Mouse (Mus musculus): Measurements from ENCODE around the gene Spata9. TPM values are rescaled to one million over a fixed set of nuclear protein-coding genes. Genes with fewer than 3 reads are reported as not detected.

Gene Spata9
- total RNA-seq, 4 experiments from 2014 or later = not detected

DNA sequence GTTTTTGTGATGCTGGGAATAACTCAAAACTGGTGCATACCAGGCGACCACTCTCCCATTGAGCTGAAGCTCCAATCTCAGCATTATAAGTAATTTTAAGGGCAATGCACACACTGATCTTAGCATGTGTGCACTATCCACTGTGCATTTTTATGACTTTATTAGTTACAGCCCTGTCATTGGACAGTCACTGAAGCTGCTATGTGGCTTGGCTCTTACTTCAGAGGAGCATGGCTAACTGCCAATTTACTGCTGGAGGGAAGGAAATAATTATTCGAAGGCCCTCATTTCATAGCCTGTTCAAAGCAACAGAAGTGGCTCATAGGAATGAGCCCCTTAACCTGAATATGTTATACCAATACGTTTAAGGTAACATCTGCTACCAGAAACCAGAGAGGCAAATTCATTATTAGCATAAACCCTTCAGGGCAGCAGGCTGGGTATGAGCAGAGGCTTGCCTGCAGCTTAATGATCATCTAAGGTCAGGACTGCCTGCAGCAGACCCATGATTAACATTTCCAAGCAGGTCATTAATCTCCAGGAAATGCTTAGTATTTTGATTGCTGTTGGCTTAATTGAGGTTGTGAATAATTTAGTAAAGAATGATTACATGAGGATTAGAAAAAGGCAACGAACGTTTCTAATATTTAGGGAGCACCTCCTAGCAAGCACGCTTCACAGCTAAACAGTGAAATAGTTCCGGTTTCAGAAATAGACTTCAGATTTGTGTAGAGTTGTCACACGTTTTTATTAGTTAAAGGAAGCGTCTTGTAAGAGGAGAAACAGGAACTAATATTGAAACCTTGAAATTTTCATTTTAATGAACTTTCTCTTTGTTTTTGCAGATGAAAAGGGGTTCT, 25.4 kb downstream of the Spata9 start:
- DNase-seq (ENCODE audit: low spot score in 2 of 2) = no peak

DNA sequence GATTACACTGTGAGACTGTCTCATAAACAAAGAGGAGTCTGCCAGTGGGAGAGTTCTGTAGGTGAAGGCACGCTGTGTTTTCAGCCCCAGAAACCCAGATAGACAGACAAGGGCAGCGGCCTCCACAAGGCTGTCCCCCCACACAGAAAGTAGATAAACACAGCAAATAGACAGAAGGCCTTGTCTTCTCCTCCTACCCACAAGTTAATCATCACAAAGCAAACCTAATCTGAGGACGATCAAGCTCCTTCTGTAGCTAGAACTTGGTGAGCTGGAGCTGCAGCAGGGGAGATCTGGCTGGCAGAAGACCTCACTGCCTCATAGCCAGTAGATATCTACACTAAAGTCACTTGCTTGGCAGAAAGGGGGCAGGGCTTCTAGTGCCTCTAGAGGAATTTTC, 36.3 kb downstream of the Spata9 start:
- no peak for DNase-seq (ENCODE audit: low spot score in 2 of 2)

DNA sequence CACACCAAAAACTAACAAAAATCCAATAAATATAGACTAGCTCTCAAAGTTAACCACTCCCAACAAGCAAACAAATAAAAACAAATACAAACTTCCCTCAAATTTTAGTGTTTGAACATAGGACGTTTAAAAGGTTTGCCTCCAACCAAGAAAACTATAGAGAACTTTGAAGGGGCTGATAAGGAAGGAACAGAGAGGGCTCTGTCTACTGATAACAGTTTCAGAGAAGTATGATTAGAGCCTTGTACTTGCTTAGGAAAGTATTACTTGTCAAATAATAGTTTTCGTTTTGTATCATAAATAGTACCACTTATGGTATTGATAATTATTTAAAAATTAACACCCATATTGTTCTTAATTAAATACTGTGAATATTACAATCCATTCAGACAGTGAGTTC, 47.6 kb downstream of the Spata9 start:
- DNase-seq (ENCODE audit: low spot score in 2 of 2) = no peak

DNA sequence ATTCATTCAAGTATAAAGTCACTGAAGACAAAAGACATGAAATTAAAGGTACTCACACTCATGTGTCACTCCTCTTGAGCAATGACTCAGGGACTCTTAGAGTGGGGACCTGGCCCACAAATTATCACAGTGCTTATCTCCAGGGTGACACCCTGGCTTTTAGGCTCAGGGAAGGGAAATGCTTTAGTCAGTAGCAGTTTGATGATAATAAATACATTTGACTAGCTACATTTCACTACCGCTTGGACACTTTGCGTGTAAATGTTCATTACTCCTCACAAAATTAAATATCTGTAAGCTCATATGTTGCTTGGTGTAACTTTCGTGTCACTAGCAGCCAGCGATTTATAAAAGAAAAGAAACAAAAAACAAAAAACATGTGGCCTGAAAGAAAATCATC, 50.5 kb downstream of the Spata9 start:
- DNase-seq (ENCODE audit: low spot score in 2 of 2) = no peak

DNA sequence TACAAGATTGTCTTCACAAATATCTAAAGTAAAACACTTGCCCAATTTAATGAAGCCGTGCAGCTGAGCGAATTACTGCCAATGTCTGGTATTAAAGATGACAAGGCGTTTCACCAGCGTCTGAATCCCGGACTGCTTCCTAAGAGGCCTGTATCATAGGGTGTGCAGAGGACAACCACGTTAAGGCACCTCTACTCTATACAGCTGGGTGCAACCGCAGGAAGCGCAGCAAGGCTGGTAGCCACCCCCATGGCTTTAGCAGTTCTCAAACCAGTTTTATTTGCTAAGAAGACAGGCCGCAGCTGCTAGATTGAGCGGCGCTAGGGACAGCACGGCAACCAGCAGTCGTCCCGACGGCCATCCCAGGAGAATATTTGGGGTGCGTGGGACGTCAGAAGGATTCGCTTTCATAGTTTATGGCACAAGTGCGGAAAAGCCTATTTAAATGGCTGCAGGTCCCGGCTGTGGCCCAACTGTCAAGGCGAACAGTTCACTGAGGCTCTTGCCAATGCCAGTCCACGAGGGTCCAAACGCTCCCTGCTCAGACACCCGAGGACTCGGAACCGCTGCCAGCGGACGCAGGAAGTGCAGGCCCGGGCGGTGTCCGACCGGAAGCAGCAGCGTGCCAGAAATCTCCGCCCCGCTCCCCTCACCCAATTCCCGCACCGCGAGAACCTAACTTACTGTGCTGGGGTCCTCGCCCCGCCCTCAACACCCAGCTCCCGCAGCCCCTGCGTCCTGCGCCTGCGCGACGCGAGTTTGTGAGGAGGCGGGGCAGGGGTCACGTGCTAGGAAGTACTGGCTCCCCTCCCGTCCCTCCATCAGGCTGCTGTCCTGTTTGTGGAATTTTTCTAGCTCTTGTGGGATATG, 51.3 kb downstream of the Spata9 start, which contains the start of gene Rfesd:
Gene Rfesd, minus strand, starts transcription at position 746 of the 870 bp plus-strand sequence.
- peak; percentile 96 to 97 for DNase-seq (ENCODE audit: low spot score in 2 of 2)

DNA sequence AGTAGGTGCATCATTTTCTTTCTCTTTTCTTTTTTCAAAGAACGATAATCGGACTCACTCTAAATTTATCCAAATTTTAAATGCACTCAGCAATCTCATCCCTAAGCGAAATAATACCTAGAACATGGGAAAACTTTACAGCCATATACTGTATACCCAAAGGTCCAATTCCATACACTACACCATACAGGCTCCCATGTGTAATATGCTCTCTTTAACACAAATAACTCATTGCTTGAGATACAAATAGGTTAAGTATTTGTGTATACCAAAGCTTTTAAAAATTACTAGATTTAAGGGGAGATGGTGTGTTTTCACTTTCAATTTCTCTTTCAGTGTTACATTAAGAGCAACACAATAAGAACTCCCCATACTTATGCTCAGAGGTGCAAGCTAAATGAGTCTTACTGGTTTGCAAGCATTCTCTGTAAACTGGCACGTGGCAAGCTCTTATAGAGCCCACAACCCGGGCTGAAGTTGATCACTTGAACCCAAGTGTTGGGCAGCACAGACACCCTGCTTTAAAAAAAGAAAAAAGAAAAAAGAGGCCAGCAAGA, 52.0 kb downstream of the Spata9 start:
- DNase-seq (ENCODE audit: low spot score in 2 of 2) = no peak

DNA sequence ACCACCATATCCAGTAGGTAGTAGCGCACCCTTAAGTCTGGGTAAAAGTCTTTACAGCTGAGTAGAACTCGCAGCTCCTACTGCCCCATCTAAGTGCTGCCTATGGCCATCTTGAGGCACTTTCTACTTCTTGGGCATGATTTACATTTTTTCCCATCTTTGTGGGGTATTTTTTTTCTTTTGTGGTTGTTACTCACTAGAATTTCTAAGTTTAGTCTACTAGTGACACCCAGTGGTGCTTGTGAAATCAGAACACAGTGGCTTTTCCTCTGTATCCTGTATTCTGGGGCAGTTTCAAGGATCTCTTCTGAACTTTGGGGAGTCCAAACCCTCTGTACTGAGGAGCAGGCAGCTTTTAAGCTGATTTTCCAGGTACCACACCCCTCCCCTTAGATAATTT, 54.8 kb downstream of the Spata9 start:
- DNase-seq (ENCODE audit: low spot score in 2 of 2) = no peak

DNA sequence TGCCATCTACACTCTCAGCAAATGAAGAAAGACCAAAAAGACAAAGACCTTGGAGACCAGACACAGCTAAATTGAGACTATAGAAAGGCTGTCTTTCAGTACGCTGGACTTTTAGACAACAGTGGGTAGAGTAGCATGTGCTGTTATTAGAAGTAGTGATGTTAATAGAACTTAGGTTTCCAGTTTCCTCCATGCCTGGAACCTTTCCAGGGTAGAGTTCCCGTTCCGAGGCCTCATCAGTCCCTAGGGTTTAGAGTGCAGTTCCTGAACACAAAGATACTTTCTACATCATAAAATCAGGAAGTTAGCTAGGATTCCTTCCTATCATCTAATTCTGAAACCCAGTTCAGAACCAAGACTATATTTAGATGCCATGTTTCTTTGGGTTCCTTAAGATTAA, 57.6 kb downstream of the Spata9 start:
- DNase-seq (ENCODE audit: low spot score in 2 of 2) = no peak

DNA sequence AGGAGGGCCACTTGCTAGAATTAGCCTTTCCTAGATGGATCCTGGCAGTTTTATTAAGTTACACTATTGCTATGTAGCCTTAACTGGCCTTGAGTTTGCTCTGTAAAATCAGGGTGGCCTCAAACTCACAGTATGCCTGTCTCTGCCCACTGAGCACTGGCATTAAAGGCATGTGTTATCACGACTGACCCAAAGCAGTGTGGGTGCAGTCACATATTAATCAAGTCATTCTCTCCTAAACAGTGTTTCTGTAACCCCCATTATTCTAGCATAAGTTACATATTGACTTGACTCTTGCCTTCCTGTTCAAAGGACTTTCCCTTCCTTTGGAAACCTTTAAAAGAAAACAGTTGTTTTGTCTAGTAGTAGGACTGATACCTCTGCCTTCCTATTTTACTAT, 75.5 kb downstream of the Spata9 start:
- no peak for DNase-seq (ENCODE audit: low spot score in 2 of 2)

DNA sequence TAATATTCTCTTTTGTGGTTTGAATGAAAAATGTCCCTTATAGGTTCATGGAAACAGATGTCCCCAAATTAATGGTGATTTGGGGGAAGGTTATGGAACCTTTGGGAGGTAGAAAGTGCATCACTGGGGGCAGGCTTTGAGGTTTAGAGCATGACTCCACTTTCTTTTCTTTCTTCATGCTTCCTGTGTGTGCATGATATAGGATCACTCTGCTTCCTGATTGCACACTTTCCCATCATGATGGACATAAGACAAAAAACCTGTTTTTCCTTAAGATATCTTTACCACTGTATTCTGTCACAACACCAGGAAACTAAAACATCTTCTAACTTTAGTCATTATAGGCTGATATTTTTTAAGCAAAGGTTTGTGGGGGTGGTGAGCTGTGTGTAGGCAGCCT, 78.0 kb downstream of the Spata9 start:
- no peak for DNase-seq (ENCODE audit: low spot score in 2 of 2)

Other genes starting within 250 kb of the Spata9 start
- gene Glrx, start 127.3 kb upstream of the Spata9 start, total RNA-seq (2022) = 10 to 100 TPM; 46.3 to 54.2 (median 48.7) TPM
- gene Rhobtb3, start 23.2 kb upstream of the Spata9 start, total RNA-seq (2022) = 10 to 100 TPM; 16.1 to 18.6 (median 17.1) TPM
- 10 to 100 TPM; 16.3 to 21.6 (median 17.2) TPM for gene Rfesd, start 51.6 kb downstream of the Spata9 start, total RNA-seq (2022)
- 1 to 10 TPM; 2.2 to 2.9 (median 2.6) TPM for gene Gpr150, start 89.8 kb downstream of the Spata9 start, total RNA-seq (2022)
- gene Arsk, start 131.5 kb downstream of the Spata9 start, total RNA-seq (2022) = 10 to 100 TPM in 3 of 4 experiments, 1 to 10 TPM in 1; 7.7 to 11.5 (median 10.8) TPM
- gene Ttc37, start 131.6 kb downstream of the Spata9 start, total RNA-seq (2022) = 10 to 100 TPM; 17.4 to 26.8 (median 21.7) TPM